Mouse (Mus musculus): ENCODE results near the gene Tcf7l2. TPM values are rescaled to one million over a fixed set of nuclear protein-coding genes. Genes with fewer than 3 reads are reported as not detected.

Tcf7l2 gene
- polyA plus RNA-seq, 1 experiment from 2014 or later, result 150 TPM

- Histone ChIP-seq H3K4me3 (ENCODE audit: low read depth, low read length) (no peak overlapping the region), H3K27ac (ENCODE audit: low read depth, low read length) (no peak overlapping the region), H3K9ac (ENCODE audit: low read length) (no peak overlapping the region), H3K36me3 (ENCODE audit: control insufficient read depth, insufficient read depth, low read length) (no peaks in the 10 kb centered on the region), H3K4me1 (replicated peaks; ENCODE audit: control insufficient read depth, insufficient read depth, low read length) (no peaks in the 10 kb centered on the region; the same call in 1 of the 2 replicates), H3K4me2 (ENCODE audit: low read depth, low read length, severe bottlenecking) (no peak overlapping the region), H3K27me3 (ENCODE audit: control insufficient read depth, insufficient read depth, low read length) (no peaks in the 10 kb centered on the region), H3K9me3 (ENCODE audit: control insufficient read depth, low read length) (no peaks in the 10 kb centered on the region)
- DNase-seq (ENCODE audit: low spot score), result no peak
- ATAC-seq (replicated peaks; ENCODE audit: low FRiP score), result no peak
- 69% methylated on average over 2 of the region's 2 CpGs for WGBS
These were observed 26.0 kb downstream of the Tcf7l2 start for GRCm38 (mm10) chr19:55767579-55767978.

- Histone ChIP-seq H3K4me2 (ENCODE audit: low read depth, low read length, severe bottlenecking) (no peak overlapping the region), H3K27ac (ENCODE audit: low read depth, low read length) (no peak overlapping the region), H3K9ac (ENCODE audit: low read length) (no peak overlapping the region), H3K4me3 (ENCODE audit: low read depth, low read length) (no peak overlapping the region), H3K36me3 (ENCODE audit: control insufficient read depth, insufficient read depth, low read length) (no peaks in the 10 kb centered on the region), H3K4me1 (replicated peaks; ENCODE audit: control insufficient read depth, insufficient read depth, low read length) (peaks cover 2% of the 10 kb centered on the region; the same call in 1 of the 2 replicates), H3K9me3 (ENCODE audit: control insufficient read depth, low read length) (no peaks in the 10 kb centered on the region), H3K27me3 (ENCODE audit: control insufficient read depth, insufficient read depth, low read length) (no peaks in the 10 kb centered on the region)
- ATAC-seq (replicated peaks; ENCODE audit: low FRiP score) (no peak), DNase-seq (ENCODE audit: low spot score) (no peak)
- WGBS, result 73% methylated on average over 11 of the region's 11 CpGs
These were observed 26.6 kb downstream of the Tcf7l2 start for GRCm38 (mm10) chr19:55768246-55768645.

GRCm38 (mm10) chr19:55768889-55769288 lies 27.3 kb downstream of the Tcf7l2 start:
- DNase-seq (ENCODE audit: low spot score), result no peak
- H3K4me2 ChIP-seq (ENCODE audit: low read depth, low read length, severe bottlenecking), result no peak overlapping the region
- H3K4me1 ChIP-seq (replicated peaks; ENCODE audit: control insufficient read depth, insufficient read depth, low read length), result peaks cover 2% of the 10 kb centered on the region; the same call in 1 of the 2 replicates

GRCm38 (mm10) chr19:55774334-55774733 lies 32.7 kb downstream of the Tcf7l2 start:
- H3K4me3 ChIP-seq (ENCODE audit: low read depth, low read length), result no peak overlapping the region
- no peak overlapping the region for H3K4me2 ChIP-seq (ENCODE audit: low read depth, low read length, severe bottlenecking)
- no peaks in the 10 kb centered on the region for H3K9me3 ChIP-seq (ENCODE audit: control insufficient read depth, low read length)
- WGBS, result 77% methylated on average over 4 of the region's 4 CpGs
- H3K4me1 ChIP-seq (replicated peaks; ENCODE audit: control insufficient read depth, insufficient read depth, low read length), result peaks cover 9% of the 10 kb centered on the region
- ATAC-seq (replicated peaks; ENCODE audit: low FRiP score) (no peak), DNase-seq (ENCODE audit: low spot score) (no peak)
- H3K27ac ChIP-seq (ENCODE audit: low read depth, low read length), result no peak overlapping the region
- no peak overlapping the region for H3K9ac ChIP-seq (ENCODE audit: low read length)
- H3K27me3 ChIP-seq (ENCODE audit: control insufficient read depth, insufficient read depth, low read length), result no peaks in the 10 kb centered on the region
- H3K36me3 ChIP-seq (ENCODE audit: control insufficient read depth, insufficient read depth, low read length), result no peaks in the 10 kb centered on the region

More at GRCm38 (mm10) chr19:55768889-55769288, 27.3 kb downstream of the Tcf7l2 start:
- no peaks in the 10 kb centered on the region for H3K36me3 ChIP-seq (ENCODE audit: control insufficient read depth, insufficient read depth, low read length)
- no peaks in the 10 kb centered on the region for H3K9me3 ChIP-seq (ENCODE audit: control insufficient read depth, low read length)
- no peak overlapping the region for H3K27ac ChIP-seq (ENCODE audit: low read depth, low read length)
- H3K9ac ChIP-seq (ENCODE audit: low read length), result no peak overlapping the region
- ATAC-seq (replicated peaks; ENCODE audit: low FRiP score), result no peak
- WGBS, result 73% methylated on average over 11 of the region's 11 CpGs
- H3K27me3 ChIP-seq (ENCODE audit: control insufficient read depth, insufficient read depth, low read length), result no peaks in the 10 kb centered on the region
- H3K4me3 ChIP-seq (ENCODE audit: low read depth, low read length), result no peak overlapping the region

GRCm38 (mm10) chr19:55774824-55775223 lies 33.2 kb downstream of the Tcf7l2 start:
- Histone ChIP-seq H3K36me3 (ENCODE audit: control insufficient read depth, insufficient read depth, low read length) (no peaks in the 10 kb centered on the region), H3K4me3 (ENCODE audit: low read depth, low read length) (no peak overlapping the region), H3K4me1 (replicated peaks; ENCODE audit: control insufficient read depth, insufficient read depth, low read length) (peaks cover 9% of the 10 kb centered on the region), H3K27me3 (ENCODE audit: control insufficient read depth, insufficient read depth, low read length) (no peaks in the 10 kb centered on the region), H3K9me3 (ENCODE audit: control insufficient read depth, low read length) (no peaks in the 10 kb centered on the region), H3K27ac (ENCODE audit: low read depth, low read length) (no peak overlapping the region), H3K9ac (ENCODE audit: low read length) (no peak overlapping the region), H3K4me2 (ENCODE audit: low read depth, low read length, severe bottlenecking) (no peak overlapping the region)
- WGBS, result 85% methylated on average over 7 of the region's 7 CpGs
- no peak for DNase-seq (ENCODE audit: low spot score)
- no peak for ATAC-seq (replicated peaks; ENCODE audit: low FRiP score)

- no peaks in the 10 kb centered on the region for H3K9me3 ChIP-seq (ENCODE audit: control insufficient read depth, low read length)
- no peak overlapping the region for H3K4me2 ChIP-seq (ENCODE audit: low read depth, low read length, severe bottlenecking)
- H3K27ac ChIP-seq (ENCODE audit: low read depth, low read length), result no peak overlapping the region
- no peak for ATAC-seq (replicated peaks; ENCODE audit: low FRiP score)
- no peaks in the 10 kb centered on the region for H3K36me3 ChIP-seq (ENCODE audit: control insufficient read depth, insufficient read depth, low read length)
- no peaks in the 10 kb centered on the region for H3K27me3 ChIP-seq (ENCODE audit: control insufficient read depth, insufficient read depth, low read length)
- no peak overlapping the region for H3K4me3 ChIP-seq (ENCODE audit: low read depth, low read length)
- no peak overlapping the region for H3K9ac ChIP-seq (ENCODE audit: low read length)
- DNase-seq (ENCODE audit: low spot score), result no peak
- whole genome bisulfite sequencing, result 83% methylated on average over 10 of the region's 10 CpGs
- peaks cover 11% of the 10 kb centered on the region for H3K4me1 ChIP-seq (replicated peaks; ENCODE audit: control insufficient read depth, insufficient read depth, low read length)
These were observed 38.3 kb downstream of the Tcf7l2 start for GRCm38 (mm10) chr19:55779871-55780270.

GRCm38 (mm10) chr19:55781087-55781486 lies 39.5 kb downstream of the Tcf7l2 start:
- no peaks in the 10 kb centered on the region for H3K27me3 ChIP-seq (ENCODE audit: control insufficient read depth, insufficient read depth, low read length)
- H3K27ac ChIP-seq (ENCODE audit: low read depth, low read length), result no peak overlapping the region
- H3K9me3 ChIP-seq (ENCODE audit: control insufficient read depth, low read length), result no peaks in the 10 kb centered on the region
- ATAC-seq (replicated peaks; ENCODE audit: low FRiP score), result no peak
- H3K4me1 ChIP-seq (replicated peaks; ENCODE audit: control insufficient read depth, insufficient read depth, low read length), result peaks cover 11% of the 10 kb centered on the region
- no peak overlapping the region for H3K9ac ChIP-seq (ENCODE audit: low read length)
- no peak for DNase-seq (ENCODE audit: low spot score)
- no peak overlapping the region for H3K4me2 ChIP-seq (ENCODE audit: low read depth, low read length, severe bottlenecking)
- WGBS, result 79% methylated on average over 10 of the region's 10 CpGs
- no peaks in the 10 kb centered on the region for H3K36me3 ChIP-seq (ENCODE audit: control insufficient read depth, insufficient read depth, low read length)
- no peak overlapping the region for H3K4me3 ChIP-seq (ENCODE audit: low read depth, low read length)

- H3K27me3 ChIP-seq (ENCODE audit: control insufficient read depth, insufficient read depth, low read length), result no peaks in the 10 kb centered on the region
- no peak overlapping the region for H3K4me3 ChIP-seq (ENCODE audit: low read depth, low read length)
- DNase-seq (ENCODE audit: low spot score) (no peak), ATAC-seq (replicated peaks; ENCODE audit: low FRiP score) (no peak)
- no peaks in the 10 kb centered on the region for H3K9me3 ChIP-seq (ENCODE audit: control insufficient read depth, low read length)
- H3K4me2 ChIP-seq (ENCODE audit: low read depth, low read length, severe bottlenecking), result no peak overlapping the region
- no peak overlapping the region for H3K9ac ChIP-seq (ENCODE audit: low read length)
- no peak overlapping the region for H3K27ac ChIP-seq (ENCODE audit: low read depth, low read length)
- WGBS, result 77% methylated on average over 8 of the region's 8 CpGs
- no peaks in the 10 kb centered on the region for H3K36me3 ChIP-seq (ENCODE audit: control insufficient read depth, insufficient read depth, low read length)
- H3K4me1 ChIP-seq (replicated peaks; ENCODE audit: control insufficient read depth, insufficient read depth, low read length), result peaks cover 11% of the 10 kb centered on the region
These were observed 40.1 kb downstream of the Tcf7l2 start for GRCm38 (mm10) chr19:55781681-55782080.

- DNase-seq (ENCODE audit: low spot score) (no peak), ATAC-seq (replicated peaks; ENCODE audit: low FRiP score) (no peak)
- H3K9ac ChIP-seq (ENCODE audit: low read length), result no peak overlapping the region
- no peaks in the 10 kb centered on the region for H3K36me3 ChIP-seq (ENCODE audit: control insufficient read depth, insufficient read depth, low read length)
- WGBS, result 92% methylated on average over 21 of the region's 21 CpGs
- H3K9me3 ChIP-seq (ENCODE audit: control insufficient read depth, low read length), result no peaks in the 10 kb centered on the region
- H3K27ac ChIP-seq (ENCODE audit: low read depth, low read length), result no peak overlapping the region
- H3K4me3 ChIP-seq (ENCODE audit: low read depth, low read length), result no peak overlapping the region
- no peaks in the 10 kb centered on the region for H3K27me3 ChIP-seq (ENCODE audit: control insufficient read depth, insufficient read depth, low read length)
- H3K4me2 ChIP-seq (ENCODE audit: low read depth, low read length, severe bottlenecking), result no peak overlapping the region
- H3K4me1 ChIP-seq (replicated peaks; ENCODE audit: control insufficient read depth, insufficient read depth, low read length), result peaks cover 14% of the 10 kb centered on the region
These were observed 43.3 kb downstream of the Tcf7l2 start for GRCm38 (mm10) chr19:55784796-55785418.

Data from forebrain, embryonic 11.5 days (tissue).